Comparison of ENCODE assay signal across 22 mouse cellular contexts in the genomic region with DNA sequence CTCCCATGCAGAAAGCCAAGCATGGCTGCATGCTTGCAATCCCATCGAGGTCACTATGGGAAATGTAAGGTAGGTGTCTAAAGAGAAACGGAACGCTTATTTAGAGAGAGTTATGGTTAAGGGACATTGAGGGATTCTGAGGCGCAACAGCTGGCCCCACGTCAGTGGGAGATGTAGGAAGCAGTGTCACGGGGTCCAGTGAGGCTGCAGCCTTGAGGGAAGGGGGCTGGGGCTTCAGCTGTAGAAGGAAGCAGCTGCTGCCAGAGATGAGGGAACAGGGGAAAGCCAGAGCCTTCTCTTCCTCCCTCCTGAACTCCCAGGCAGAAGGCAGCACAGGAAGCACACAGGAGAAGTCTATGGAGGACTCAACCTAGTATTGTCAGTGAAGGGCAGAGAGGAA. TPM values are rescaled to one million over a fixed set of nuclear protein-coding genes. Genes with fewer than 3 reads are reported as not detected.
DNase-seq lines count a peak whose midpoint lies in the region; ATAC-seq and TF ChIP-seq lines count a peak whose summit lies in the region.
"Had no signal": no experiment of that assay in that cellular context is flagged by ENCODE, and none has a peak within 500 bp of the region (broad histone marks: within the 10 kb centered on the region; RNA-seq: fewer than 3 reads in every experiment).

No protein-coding gene starts in this region.

- H3K36me3 ChIP-seq in kidney, postnatal 0 days (ENCODE audit: insufficient read depth, low read length), result peaks cover 26% of the 10 kb centered on the region
- peaks cover 13% of the 10 kb centered on the region for H3K36me3 ChIP-seq in stomach, embryonic 15.5 days
- peaks cover 6% of the 10 kb centered on the region; the same call in 1 of the 2 replicates for H3K36me3 ChIP-seq in forebrain, embryonic 15.5 days

- H3K27me3 ChIP-seq in kidney, postnatal 0 days (ENCODE audit: insufficient read depth, low read length), result no peaks in the 10 kb centered on the region
- no peaks in the 10 kb centered on the region for H3K27me3 ChIP-seq in stomach, embryonic 15.5 days (replicated peaks)
- H3K27me3 ChIP-seq in forebrain, embryonic 15.5 days, result no peaks in the 10 kb centered on the region
- H3K27me3 ChIP-seq: hindbrain, embryonic 13.5 days; midbrain, embryonic 12.5 days had no signal

- no peak for TF ChIP-seq CTCF in kidney, postnatal 0 days (IDR thresholded peaks at IDR 0.05; ENCODE audit: low read depth)

- H3K4me1 ChIP-seq in kidney, postnatal 0 days (replicated peaks; ENCODE audit: insufficient read depth, low read length), result 0 out of 2 replicates have a peak, but pooled peaks cover 3% of the 10 kb centered on the region
- H3K4me1 ChIP-seq in stomach, embryonic 15.5 days, result peaks cover 10% of the 10 kb centered on the region; the same call in 1 of the 2 replicates
- H3K4me1 ChIP-seq in forebrain, embryonic 15.5 days, result no peaks in the 10 kb centered on the region
- H3K4me1 ChIP-seq: hindbrain, embryonic 13.5 days; midbrain, embryonic 12.5 days had no signal

- no peak overlapping the region for H3K4me2 ChIP-seq in kidney, postnatal 0 days (ENCODE audit: low read length)
- H3K4me2 ChIP-seq in stomach, embryonic 15.5 days, result no peak overlapping the region
- no peak overlapping the region for H3K4me2 ChIP-seq in forebrain, embryonic 15.5 days (replicated peaks)
- H3K4me2 ChIP-seq: hindbrain, embryonic 13.5 days; midbrain, embryonic 12.5 days had no signal

- H3K27ac ChIP-seq in kidney, postnatal 0 days, result no peak overlapping the region
- H3K27ac ChIP-seq in stomach, embryonic 15.5 days, result peak overlapping the region; percentile 32; the same call in 1 of the 2 replicates
- H3K27ac ChIP-seq in forebrain, embryonic 15.5 days (replicated peaks), result no peak overlapping the region
- H3K27ac ChIP-seq: forebrain, embryonic 10.5 days; hindbrain, embryonic 13.5 days; midbrain, embryonic 12.5 days had no signal

- DNase-seq in heart, postnatal 4 days, result peak; percentile 36
- DNase-seq in heart, adult 8-10 months (ENCODE audit: low spot score), result no peak
- peak; percentile 83 for DNase-seq in kidney, postnatal 0 days (ENCODE audit: low spot score)
- no peak for DNase-seq in kidney, adult 8-10 months
- DNase-seq in kidney, postnatal 4 days, result peak; percentile 71 to 76
- DNase-seq: adrenal gland, adult 2 months; cerebellum, adult 11 months; cerebellum, adult 9-11 months; forebrain, postnatal 0 days; gastrocnemius, postnatal 14 days; heart, adult 18-20 months; left cerebral cortex, postnatal 4 days; liver, postnatal 0 days; right cerebral cortex, postnatal 25 days; spleen, adult 18-20 months; thymus, adult 2 months; thymus, postnatal 4 days had no signal

- whole genome bisulfite sequencing in kidney, postnatal 0 days, result 43% methylated on average over 6 of the region's 6 CpGs
- WGBS in stomach, embryonic 15.5 days, result 34% methylated on average over 6 of the region's 6 CpGs
- 93% methylated on average over 6 of the region's 6 CpGs for WGBS in forebrain, embryonic 15.5 days

- H3K9ac ChIP-seq in kidney, postnatal 0 days (ENCODE audit: low read depth, low read length), result no peak overlapping the region
- H3K9ac ChIP-seq in stomach, embryonic 15.5 days, result no peak overlapping the region
- H3K9ac ChIP-seq in forebrain, embryonic 15.5 days (replicated peaks), result no peak overlapping the region
- H3K9ac ChIP-seq: forebrain, postnatal 0 days; hindbrain, embryonic 13.5 days; liver, postnatal 0 days; midbrain, embryonic 12.5 days had no signal

- no peak overlapping the region for H3K4me3 ChIP-seq in kidney, postnatal 0 days (replicated peaks; ENCODE audit: low read depth, low read length)
- no peak overlapping the region for H3K4me3 ChIP-seq in stomach, embryonic 15.5 days (replicated peaks)
- H3K4me3 ChIP-seq in forebrain, embryonic 15.5 days, result no peak overlapping the region
- H3K4me3 ChIP-seq: forebrain, embryonic 10.5 days; hindbrain, embryonic 13.5 days; midbrain, embryonic 12.5 days had no signal

- no peak; the same call in 1 of the 2 replicates for ATAC-seq in kidney, postnatal 0 days (replicated peaks; ENCODE audit: low FRiP score, low read depth)
- peak; percentile 47; the same call in 1 of the 2 replicates for ATAC-seq in stomach, embryonic 15.5 days (ENCODE audit: insufficient read depth, low FRiP score, low read depth)
- ATAC-seq in forebrain, embryonic 15.5 days (replicated peaks), result no peak
- ATAC-seq: forebrain, postnatal 0 days; liver, postnatal 0 days had no signal

- H3K9me3 ChIP-seq in kidney, postnatal 0 days (replicated peaks; ENCODE audit: low read length), result no peaks in the 10 kb centered on the region
- H3K9me3 ChIP-seq in stomach, embryonic 15.5 days, result no peaks in the 10 kb centered on the region
- no peaks in the 10 kb centered on the region for H3K9me3 ChIP-seq in forebrain, embryonic 15.5 days
- H3K9me3 ChIP-seq: forebrain, embryonic 10.5 days; hindbrain, embryonic 13.5 days; midbrain, embryonic 12.5 days had no signal

RNA-seq across cellular contexts. Expression of a gene that starts 22.8 kb away (rescaled TPM):
- total RNA-seq in heart, postnatal 4 days (2021), result 10 to 100 TPM; 15.6 to 19.6 TPM
- total RNA-seq in heart, adult 8-10 months (2022), result 10 to 100 TPM; 23.0 to 29.5 (median 24.5) TPM
- polyA plus RNA-seq in kidney, postnatal 0 days (2015; fragmentation: Nextera tagmentation; extraction: Ambion mirVana), result 5.7 and 7.2 TPM in 2 replicates
- polyA plus RNA-seq in stomach, embryonic 15.5 days (2015; fragmentation: Nextera tagmentation; extraction: Ambion mirVana), result 8.2 TPM in 2 replicates
- 3.0 and 4.1 TPM in 2 replicates for polyA plus RNA-seq in forebrain, embryonic 15.5 days (2015; fragmentation: Nextera tagmentation; extraction: Ambion mirVana)

Comparison
In these comparisons a context has a peak if more than half of its experiments do, and no peak if none do; other contexts are left out.
1. DNase-seq: peak in heart, postnatal 4 days (single experiment), kidney, postnatal 0 days (single experiment) and kidney, postnatal 4 days (2 of 2); none in heart, adult 8-10 months (single experiment) and kidney, adult 8-10 months (0 of 2).